Mouse (Mus musculus): ENCODE data around the gene Atp1a2. TPM values are rescaled to one million over a fixed set of nuclear protein-coding genes. Genes with fewer than 3 reads are reported as not detected.

Gene Atp1a2
- 56.1 and 93.0 TPM in 2 replicates for polyA plus RNA-seq (2012; rRNA removed)

DNA sequence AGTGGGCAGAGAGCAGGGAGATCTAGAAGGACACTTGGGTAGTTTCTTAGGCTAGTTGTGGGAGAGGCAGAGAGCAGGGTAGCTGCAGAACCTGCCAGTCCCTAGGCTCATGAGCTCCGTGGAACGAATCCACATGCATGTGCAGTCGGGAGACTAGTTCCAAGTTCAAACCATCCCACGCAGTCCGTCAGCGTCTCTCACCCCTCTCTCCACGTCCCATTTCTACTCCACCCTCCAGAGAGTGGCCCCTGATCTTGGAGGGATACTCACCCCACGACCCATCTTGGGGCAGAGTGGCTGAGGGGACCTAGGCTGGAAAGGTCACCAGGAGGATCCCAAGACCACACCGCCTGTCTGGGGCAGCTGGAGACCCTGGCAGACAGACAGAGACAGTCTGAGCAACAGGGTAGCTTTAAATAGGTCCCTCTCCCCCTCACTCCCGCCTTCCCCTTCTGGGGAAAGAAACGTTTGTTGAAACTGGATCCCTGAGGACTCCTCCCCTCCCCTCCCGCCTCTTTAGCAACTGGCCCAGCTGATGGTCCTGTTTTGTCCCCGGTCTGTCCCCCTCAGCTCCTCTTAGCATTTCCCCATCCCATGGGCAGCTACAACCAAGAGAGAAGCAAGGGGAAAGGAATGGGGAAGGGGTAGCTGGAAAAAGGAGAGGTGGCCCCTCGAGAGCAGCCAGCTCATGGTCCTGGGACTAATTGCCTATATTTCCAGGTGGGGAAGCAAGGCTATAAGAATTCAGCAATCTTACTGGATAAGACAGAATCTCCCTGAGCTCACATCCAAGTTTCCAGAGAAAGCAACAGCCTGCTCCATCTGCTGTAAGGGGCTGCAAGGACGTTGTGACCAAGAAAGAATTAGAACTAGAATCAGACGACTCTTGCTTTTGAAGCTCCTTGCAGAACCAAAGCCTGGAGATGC is at the start of gene Atp1a2:
TSS of gene Atp1a2 (minus strand) at position 454 of the 927 bp plus-strand sequence.
- TF ChIP-seq POLR2A (IDR thresholded peaks at IDR 0.05; ENCODE audit: borderline replicate concordance, extremely low read depth, low read depth, low read length) (peak; percentile 74; the same call in 1 of the 2 replicates), CTCF (IDR thresholded peaks at IDR 0.05; ENCODE audit: insufficient read depth, low read length) (no peak)
- no peak for DNase-seq
- peak within 1 kb of the TSS; percentile 68 for H3K4me3 ChIP-seq (replicated peaks; ENCODE audit: extremely low read depth, low read depth, low read length)
- no peaks in the 10 kb centered on the region for H3K4me1 ChIP-seq (ENCODE audit: control insufficient read depth, insufficient read depth, low read length)
- WGBS: 21% methylated on average over 16 of the region's 16 CpGs

DNA sequence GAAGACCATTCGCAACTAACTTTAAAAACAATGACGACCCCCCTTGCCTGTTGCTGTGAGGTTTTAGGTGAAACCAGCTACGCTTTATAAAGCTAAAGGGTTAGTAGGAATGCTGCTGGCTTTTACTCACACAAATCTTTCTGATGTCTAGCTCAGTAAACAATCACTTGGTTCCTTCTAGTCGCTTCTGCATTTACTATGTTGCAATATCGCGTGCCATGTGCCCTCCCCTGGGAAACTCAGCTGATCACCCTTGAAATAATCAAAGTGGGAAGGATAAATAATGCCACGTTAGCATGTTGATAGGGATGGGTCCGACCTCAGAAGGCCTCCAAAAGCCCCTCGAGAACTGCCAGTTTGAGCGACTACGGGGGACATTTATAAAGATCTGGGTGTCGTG is 49.5 kb upstream of the Atp1a2 start:
- no peak for DNase-seq
- 84% methylated on average over 12 of the region's 12 CpGs for WGBS
- Histone ChIP-seq H3K4me1 (ENCODE audit: control insufficient read depth, insufficient read depth, low read length) (0 out of 2 replicates have a peak, but pooled peaks cover 2% of the 10 kb centered on the region), H3K4me3 (replicated peaks; ENCODE audit: extremely low read depth, low read depth, low read length) (no peak overlapping the region)
- TF ChIP-seq CTCF (IDR thresholded peaks at IDR 0.05; ENCODE audit: insufficient read depth, low read length): no peak
- TF ChIP-seq POLR2A (IDR thresholded peaks at IDR 0.05; ENCODE audit: borderline replicate concordance, extremely low read depth, low read depth, low read length): no peak

DNA sequence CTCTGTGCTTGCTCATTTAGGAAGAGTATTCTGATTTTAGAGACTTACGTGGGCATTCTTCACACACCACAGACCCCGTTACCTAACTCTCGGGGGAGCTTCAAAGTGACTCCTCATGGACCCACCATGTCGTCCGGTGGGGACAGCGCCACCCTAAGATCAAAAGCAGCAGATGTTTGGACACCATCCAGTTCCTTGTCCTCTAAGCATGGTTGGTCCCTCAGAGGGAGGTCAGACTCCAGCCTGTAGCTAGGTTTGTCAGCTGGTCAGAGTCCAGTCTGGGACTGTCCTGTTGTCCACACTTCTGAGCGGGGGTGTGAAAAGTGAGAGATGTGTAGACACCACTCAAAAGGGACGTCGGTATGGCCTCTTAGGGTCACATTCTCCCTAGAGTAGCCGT is 48.8 kb upstream of the Atp1a2 start:
- WGBS: 78% methylated on average over 10 of the region's 10 CpGs
- no peak for DNase-seq
- no peak for TF ChIP-seq POLR2A (IDR thresholded peaks at IDR 0.05; ENCODE audit: borderline replicate concordance, extremely low read depth, low read depth, low read length)
- TF ChIP-seq CTCF (IDR thresholded peaks at IDR 0.05; ENCODE audit: insufficient read depth, low read length): no peak
- H3K4me3 ChIP-seq (replicated peaks; ENCODE audit: extremely low read depth, low read depth, low read length): no peak overlapping the region
- 0 out of 2 replicates have a peak, but pooled peaks cover 2% of the 10 kb centered on the region for H3K4me1 ChIP-seq (ENCODE audit: control insufficient read depth, insufficient read depth, low read length)

DNA sequence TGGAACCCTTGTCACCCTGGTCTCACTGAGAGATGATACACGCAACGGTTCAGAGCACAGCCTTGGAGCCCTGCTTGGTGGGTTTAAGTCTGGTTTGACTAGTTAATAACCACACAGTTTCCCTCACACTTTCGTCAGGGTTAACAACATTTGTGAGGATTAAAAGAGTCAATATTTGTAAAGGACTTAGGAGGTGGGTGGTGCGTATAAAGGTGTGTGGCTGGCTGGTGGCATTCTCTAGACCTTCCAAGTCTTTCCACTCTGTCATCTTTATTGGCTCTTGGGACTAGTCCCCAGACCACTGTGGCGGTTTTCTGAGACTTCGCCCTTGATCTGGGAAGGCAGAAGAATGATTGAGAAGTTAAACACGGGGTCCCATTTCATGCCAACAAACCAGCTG is 47.0 kb upstream of the Atp1a2 start:
- H3K4me1 ChIP-seq (ENCODE audit: control insufficient read depth, insufficient read depth, low read length): 0 out of 2 replicates have a peak, but pooled peaks cover 2% of the 10 kb centered on the region
- no peak overlapping the region for H3K4me3 ChIP-seq (replicated peaks; ENCODE audit: extremely low read depth, low read depth, low read length)
- TF ChIP-seq POLR2A (IDR thresholded peaks at IDR 0.05; ENCODE audit: borderline replicate concordance, extremely low read depth, low read depth, low read length): no peak
- TF ChIP-seq CTCF (IDR thresholded peaks at IDR 0.05; ENCODE audit: insufficient read depth, low read length): no peak
- DNase-seq: no peak
- WGBS: 59% methylated on average over 7 of the region's 7 CpGs

DNA sequence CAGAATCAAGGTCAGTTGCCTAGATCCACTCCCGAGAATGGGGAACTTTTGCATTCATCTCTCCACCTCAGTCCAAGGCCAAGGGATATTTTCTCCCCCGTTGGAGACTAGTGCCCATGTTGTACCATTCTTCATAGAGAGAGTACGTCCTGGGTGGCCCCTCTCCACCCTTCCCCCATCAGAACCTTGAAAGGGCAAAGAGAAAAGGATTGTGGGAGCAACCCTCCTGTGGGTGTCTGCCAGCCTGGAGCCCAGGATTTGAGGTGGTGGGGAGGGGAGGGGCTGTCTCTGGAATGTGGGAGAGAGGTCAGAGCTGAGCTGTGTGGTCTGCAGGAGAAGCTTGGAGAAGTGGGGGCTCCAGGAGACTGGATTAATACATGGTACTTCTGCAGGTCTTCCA is 46.0 kb upstream of the Atp1a2 start:
- DNase-seq: no peak
- 46% methylated on average over 3 of the region's 3 CpGs for WGBS
- Histone ChIP-seq H3K4me3 (replicated peaks; ENCODE audit: extremely low read depth, low read depth, low read length) (no peak overlapping the region), H3K4me1 (ENCODE audit: control insufficient read depth, insufficient read depth, low read length) (0 out of 2 replicates have a peak, but pooled peaks cover 2% of the 10 kb centered on the region)
- TF ChIP-seq CTCF (IDR thresholded peaks at IDR 0.05; ENCODE audit: insufficient read depth, low read length) (no peak), POLR2A (IDR thresholded peaks at IDR 0.05; ENCODE audit: borderline replicate concordance, extremely low read depth, low read depth, low read length) (no peak)

DNA sequence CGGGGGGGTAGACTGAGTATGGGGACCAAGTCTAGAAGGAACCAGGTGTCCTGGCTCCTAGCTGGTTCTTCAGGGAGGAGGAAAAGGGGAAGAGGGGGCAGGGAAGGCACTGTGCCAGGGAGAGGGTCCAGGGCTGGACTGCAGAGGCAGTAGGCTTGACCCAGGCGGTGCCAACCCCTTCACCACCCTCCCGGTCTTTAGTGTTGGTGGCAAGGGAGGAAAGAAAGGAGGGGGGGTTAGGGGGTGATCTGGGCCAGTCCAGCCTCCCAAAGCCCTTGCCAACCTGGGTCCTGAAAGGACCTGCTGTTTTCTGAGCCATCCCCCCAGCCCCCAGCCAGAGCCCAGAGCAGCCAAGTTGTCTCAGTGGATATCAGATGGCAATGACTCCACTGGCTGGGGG is 44.9 kb upstream of the Atp1a2 start:
- 0 out of 2 replicates have a peak, but pooled peaks cover 2% of the 10 kb centered on the region for H3K4me1 ChIP-seq (ENCODE audit: control insufficient read depth, insufficient read depth, low read length)
- TF ChIP-seq CTCF (IDR thresholded peaks at IDR 0.05; ENCODE audit: insufficient read depth, low read length): no peak
- TF ChIP-seq POLR2A (IDR thresholded peaks at IDR 0.05; ENCODE audit: borderline replicate concordance, extremely low read depth, low read depth, low read length): no peak
- DNase-seq: no peak
- WGBS: 65% methylated on average over 3 of the region's 3 CpGs
- no peak overlapping the region for H3K4me3 ChIP-seq (replicated peaks; ENCODE audit: extremely low read depth, low read depth, low read length)

DNA sequence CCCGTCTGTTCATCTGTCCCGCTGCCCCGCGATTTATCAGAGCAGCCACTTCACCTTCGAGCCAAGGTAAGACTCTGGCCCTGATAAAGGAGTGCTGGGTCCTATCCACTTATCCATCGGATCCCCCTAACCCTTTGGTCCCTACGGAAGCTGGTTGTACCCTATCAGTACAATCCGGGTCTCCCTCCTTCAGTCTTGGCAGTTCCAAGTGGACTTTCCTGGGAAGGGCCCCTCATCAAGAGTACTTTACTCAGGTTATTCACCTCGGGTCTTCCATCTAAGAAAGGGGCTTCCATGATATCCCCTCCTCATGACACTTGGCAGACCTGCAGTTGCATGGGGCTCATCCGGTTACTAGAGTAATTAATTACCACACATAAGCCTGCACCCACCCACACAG is 43.5 kb upstream of the Atp1a2 start:
- no peak for DNase-seq
- Histone ChIP-seq H3K4me1 (ENCODE audit: control insufficient read depth, insufficient read depth, low read length) (0 out of 2 replicates have a peak, but pooled peaks cover 2% of the 10 kb centered on the region), H3K4me3 (replicated peaks; ENCODE audit: extremely low read depth, low read depth, low read length) (no peak overlapping the region)
- TF ChIP-seq POLR2A (IDR thresholded peaks at IDR 0.05; ENCODE audit: borderline replicate concordance, extremely low read depth, low read depth, low read length) (no peak), CTCF (IDR thresholded peaks at IDR 0.05; ENCODE audit: insufficient read depth, low read length) (no peak)
- WGBS: 18% methylated on average over 10 of the region's 10 CpGs

DNA sequence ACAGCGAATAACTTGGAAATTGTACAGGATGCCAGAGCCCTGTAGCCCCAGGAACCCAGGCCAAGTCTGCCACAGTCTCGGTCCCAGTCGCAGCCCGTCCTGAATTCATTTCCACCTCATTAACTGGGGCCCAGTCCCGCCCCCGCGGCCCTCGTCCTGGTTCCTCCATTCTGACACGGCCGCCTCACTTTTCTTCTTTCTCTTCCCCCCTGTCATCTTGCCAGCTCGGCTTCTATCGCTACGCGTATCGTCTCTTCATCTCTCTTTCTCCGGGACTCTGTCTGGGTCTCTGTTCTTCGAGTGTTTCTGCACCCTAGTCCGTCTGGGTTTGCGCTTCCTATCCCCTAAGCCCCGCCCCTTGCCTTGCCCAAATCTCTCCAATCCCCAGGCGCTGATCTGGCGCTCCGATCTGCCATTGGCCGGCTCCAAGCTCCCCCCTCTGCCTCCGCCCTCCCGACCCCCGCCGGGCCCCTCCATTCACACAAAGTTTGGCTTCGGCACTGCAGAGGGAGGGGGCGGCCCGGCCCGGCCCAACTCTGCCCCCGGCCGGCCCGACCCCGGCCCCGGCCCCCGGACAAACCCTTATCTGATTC is 43.0 kb upstream of the Atp1a2 start, which contains the start of gene Kcnj10:
TSS of gene Kcnj10 (plus strand) at position 482 of the 593 bp plus-strand sequence.
- DNase-seq: peak; percentile 62
- TF ChIP-seq POLR2A (IDR thresholded peaks at IDR 0.05; ENCODE audit: borderline replicate concordance, extremely low read depth, low read depth, low read length) (no peak), CTCF (IDR thresholded peaks at IDR 0.05; ENCODE audit: insufficient read depth, low read length) (no peak)
- H3K4me3 ChIP-seq (replicated peaks; ENCODE audit: extremely low read depth, low read depth, low read length): peak within 1 kb of the TSS; percentile 16
- WGBS: 2% methylated on average over 38 of the region's 38 CpGs
- 0 out of 2 replicates have a peak, but pooled peaks cover under 1% of the 10 kb centered on the region for H3K4me1 ChIP-seq (ENCODE audit: control insufficient read depth, insufficient read depth, low read length)

DNA sequence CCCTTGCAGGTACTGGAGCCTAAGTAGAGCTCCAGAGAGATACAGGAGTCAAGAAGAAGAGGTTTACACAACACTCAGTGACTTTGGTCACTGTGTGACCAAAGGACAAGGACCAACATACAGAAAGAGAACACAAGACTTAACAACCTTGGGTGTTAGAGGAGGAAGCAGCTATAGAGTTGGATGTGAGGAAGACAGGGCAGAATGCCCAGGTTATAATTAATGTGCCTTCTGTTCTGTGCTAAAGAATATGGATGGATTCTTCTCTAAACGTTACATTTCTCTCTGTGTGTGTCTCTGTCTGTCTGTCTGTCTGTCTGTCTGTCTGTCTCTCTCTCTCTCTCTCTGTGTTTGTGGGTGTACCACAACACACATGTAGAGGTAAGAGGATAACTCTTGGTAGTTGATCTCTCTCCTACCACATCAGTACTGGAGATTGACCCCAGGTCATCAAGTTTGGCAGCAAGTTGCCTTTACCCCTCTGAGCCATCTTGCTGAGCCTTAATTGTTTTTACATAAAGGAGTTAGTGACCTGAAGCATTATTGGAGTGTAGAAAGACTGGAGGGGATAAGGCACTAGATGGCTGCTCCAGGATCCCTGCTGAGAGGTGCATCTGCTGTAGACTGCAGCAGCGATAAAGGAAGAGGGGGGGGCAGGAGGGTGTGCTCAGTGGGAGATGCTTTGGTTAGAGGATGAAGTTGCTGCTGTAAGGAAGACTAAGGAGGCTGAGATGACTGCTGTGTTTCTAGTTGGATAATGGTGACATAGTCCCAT is 39.7 kb upstream of the Atp1a2 start:
- WGBS: 38% methylated on average over 2 of the region's 2 CpGs
- no peak for DNase-seq
- no peak for TF ChIP-seq POLR2A (IDR thresholded peaks at IDR 0.05; ENCODE audit: borderline replicate concordance, extremely low read depth, low read depth, low read length)
- TF ChIP-seq CTCF (IDR thresholded peaks at IDR 0.05; ENCODE audit: insufficient read depth, low read length): no peak

More for the DNA sequence above, 39.7 kb upstream of the Atp1a2 start:
- no peak overlapping the region for H3K4me3 ChIP-seq (replicated peaks; ENCODE audit: extremely low read depth, low read depth, low read length)
- no peaks in the 10 kb centered on the region for H3K4me1 ChIP-seq (ENCODE audit: control insufficient read depth, insufficient read depth, low read length)
